Mouse (Mus musculus): ENCODE data around the gene Slc37a1.

- TF ChIP-seq CTCF (conservative IDR thresholded peaks at IDR 0.05 in 1 of 2, IDR thresholded peaks at IDR 0.05 in 1 of 2; ENCODE audit: low read depth in 2 of 2, low read length in 2 of 2) (no peak), POLR2AphosphoS2 (IDR thresholded peaks at IDR 0.05; ENCODE audit: low read depth, low read length) (no peak)
These were observed 45.4 kb upstream of the Slc37a1 start for GRCm38 (mm10) chr17:31241156-31241555.
